Mouse (Mus musculus) heart, postnatal 0 days (tissue): ENCODE measurements around the gene Xiap.

Source experiments
- CTCF ChIP-seq: IDR thresholded peaks from 2 replicates; pipeline ENCODE4 v1.5.1; 2016; ENCODE audit warnings: antibody characterized with exemption, control low read depth, low read depth
- EP300 ChIP-seq: IDR thresholded peaks from 2 replicates; pipeline ENCODE4 v1.6.1; 2016; ENCODE audit warnings: antibody characterized with exemption, low read depth

GRCm38 (mm10) chrX:42065086-42065485 is 5.6 kb downstream of the Xiap start:
- TF ChIP-seq CTCF, result no peak
- no peak for TF ChIP-seq EP300
